Mouse (Mus musculus) heart, postnatal 14 days (tissue): ENCODE results near the gene 2410002F23Rik. TPM values are rescaled to one million over a fixed set of nuclear protein-coding genes. Genes with fewer than 3 reads are reported as not detected.

Experiments used
- total RNA-seq, 2 experiments: library from RNA; stranded (reverse); gene quantifications; 2 replicates each; pipeline ENCODE4 v1.2.3; 2021

2410002F23Rik gene
- total RNA-seq, 2 experiments from 2014 or later, result 18.2 to 18.8 TPM

Other genes with a start within 250 kb of the 2410002F23Rik start
- gene Klk1b26, start 234.6 kb upstream of the 2410002F23Rik start, total RNA-seq, result not detected
- gene Klk1b27, start 194.4 kb upstream of the 2410002F23Rik start, total RNA-seq, result not detected
- gene Klk1b21, start 144.4 kb upstream of the 2410002F23Rik start, total RNA-seq, result not detected
- gene Klk1b22, start 134.0 kb upstream of the 2410002F23Rik start, total RNA-seq, result not detected
- not detected for gene Klk1b16, start 110.0 kb upstream of the 2410002F23Rik start, total RNA-seq
- not detected for gene Klk1b24, start 58.5 kb upstream of the 2410002F23Rik start, total RNA-seq
- gene Klk1b3, start 48.5 kb upstream of the 2410002F23Rik start, total RNA-seq, result not detected
- not detected for gene Klk1b4, start 39.3 kb upstream of the 2410002F23Rik start, total RNA-seq
- gene Klk1b5, start 30.8 kb upstream of the 2410002F23Rik start, total RNA-seq, result not detected
- gene Klk1, start 21.4 kb upstream of the 2410002F23Rik start, total RNA-seq, result under 1 TPM in 1 of 2 experiments, not detected in 1; 0.32 TPM
- gene Gm36864, start 10.5 kb upstream of the 2410002F23Rik start, total RNA-seq, result not detected
- gene 1700028J19Rik, start within 50 bp of the 2410002F23Rik start, total RNA-seq, result under 1 TPM; 0.29 to 0.56 TPM
- not detected for gene Acp4, start 10.7 kb downstream of the 2410002F23Rik start, total RNA-seq
- not detected for gene Gm15517, start 14.7 kb downstream of the 2410002F23Rik start, total RNA-seq
- gene Clec11a, start 60.2 kb downstream of the 2410002F23Rik start, total RNA-seq, result under 1 TPM; 0.84 to 0.88 TPM
- gene Shank1, start 63.5 kb downstream of the 2410002F23Rik start, total RNA-seq, result 1 to 10 TPM; 1.0 to 1.4 TPM
- gene Syt3, start 137.4 kb downstream of the 2410002F23Rik start, total RNA-seq, result 1 to 10 TPM; 1.5 to 2.2 TPM
- gene 1700008O03Rik, start 139.1 kb downstream of the 2410002F23Rik start, total RNA-seq, result under 1 TPM in 1 of 2 experiments, not detected in 1; 0.24 TPM
- gene Lrrc4b, start 182.3 kb downstream of the 2410002F23Rik start, total RNA-seq, result 10 to 100 TPM; 18.7 to 19.7 TPM
- 1 to 10 TPM in 1 of 2 experiments, under 1 TPM in 1; 1.00 to 1.1 TPM for gene Aspdh, start 218.7 kb downstream of the 2410002F23Rik start, total RNA-seq
- 100 to 1,000 TPM; 105 to 111 TPM for gene Josd2, start 221.3 kb downstream of the 2410002F23Rik start, total RNA-seq
- 10 to 100 TPM; 95.4 to 98.8 TPM for gene Emc10, start 249.8 kb downstream of the 2410002F23Rik start, total RNA-seq
- gene Fam71e1, start 249.9 kb downstream of the 2410002F23Rik start, total RNA-seq, result 1 to 10 TPM; 5.3 to 6.5 TPM